Mouse (Mus musculus): ENCODE data around the gene Arsk. TPM values are rescaled to one million over a fixed set of nuclear protein-coding genes. Genes with fewer than 3 reads are reported as not detected.

Gene Arsk
- polyA plus RNA-seq, 1 experiment = 1.2 TPM

GRCm38 (mm10) chr13:76101989-76102388 is 3.5 kb upstream of the Arsk start:
- H3K27me3 ChIP-seq (ENCODE audit: control insufficient read depth, insufficient read depth, low read length) = no peaks in the 10 kb centered on the region
- H3K4me1 ChIP-seq (ENCODE audit: control insufficient read depth, insufficient read depth, insufficient read length, low read length) = no peaks in the 10 kb centered on the region
- peaks cover 3% of the 10 kb centered on the region; the same call in 1 of the 2 replicates for H3K36me3 ChIP-seq (ENCODE audit: control insufficient read depth, insufficient read depth, low read length)
- H3K27ac ChIP-seq (ENCODE audit: insufficient read depth, low read depth, low read length) = no peak overlapping the region
- TF ChIP-seq CTCF (IDR thresholded peaks at IDR 0.05; ENCODE audit: extremely low read depth, insufficient read length, insufficient replicate concordance, low read depth, low read length) (no peak), POLR2A (IDR thresholded peaks at IDR 0.05; ENCODE audit: low read depth, low read length) (no peak)
- no peak overlapping the region for H3K4me3 ChIP-seq (ENCODE audit: low read depth, low read length)
- WGBS = 97% methylated on average over 2 of the region's 2 CpGs

GRCm38 (mm10) chr13:76098116-76098492 is 356 bp downstream of the Arsk start:
- H3K4me1 ChIP-seq (ENCODE audit: control insufficient read depth, insufficient read depth, insufficient read length, low read length) = no peaks in the 10 kb centered on the region
- H3K36me3 ChIP-seq (ENCODE audit: control insufficient read depth, insufficient read depth, low read length) = no peaks in the 10 kb centered on the region
- no peak for TF ChIP-seq POLR2A (IDR thresholded peaks at IDR 0.05; ENCODE audit: low read depth, low read length)
- TF ChIP-seq CTCF (IDR thresholded peaks at IDR 0.05; ENCODE audit: extremely low read depth, insufficient read length, insufficient replicate concordance, low read depth, low read length) = no peak
- H3K4me3 ChIP-seq (ENCODE audit: low read depth, low read length) = peak overlapping the region; percentile 78
- no peaks in the 10 kb centered on the region for H3K27me3 ChIP-seq (ENCODE audit: control insufficient read depth, insufficient read depth, low read length)
- WGBS = 1% methylated on average over 16 of the region's 16 CpGs
- peak overlapping the region; percentile 38 for H3K27ac ChIP-seq (ENCODE audit: insufficient read depth, low read depth, low read length)

GRCm38 (mm10) chr13:76074323-76074722 is 24.1 kb downstream of the Arsk start:
- no peaks in the 10 kb centered on the region for H3K36me3 ChIP-seq (ENCODE audit: control insufficient read depth, insufficient read depth, low read length)
- no peak for TF ChIP-seq POLR2A (IDR thresholded peaks at IDR 0.05; ENCODE audit: low read depth, low read length)
- no peak for TF ChIP-seq CTCF (IDR thresholded peaks at IDR 0.05; ENCODE audit: extremely low read depth, insufficient read length, insufficient replicate concordance, low read depth, low read length)
- WGBS = 69% methylated on average over 1 of the region's 1 CpGs
- no peak overlapping the region for H3K4me3 ChIP-seq (ENCODE audit: low read depth, low read length)
- H3K4me1 ChIP-seq (ENCODE audit: control insufficient read depth, insufficient read depth, insufficient read length, low read length) = no peaks in the 10 kb centered on the region
- no peaks in the 10 kb centered on the region for H3K27me3 ChIP-seq (ENCODE audit: control insufficient read depth, insufficient read depth, low read length)
- H3K27ac ChIP-seq (ENCODE audit: insufficient read depth, low read depth, low read length) = no peak overlapping the region

GRCm38 (mm10) chr13:76064363-76064945 is 34.0 kb downstream of the Arsk start:
- 87% methylated on average over 13 of the region's 13 CpGs for WGBS

GRCm38 (mm10) chr13:76063548-76063947 is 34.9 kb downstream of the Arsk start:
- no peak overlapping the region for H3K4me3 ChIP-seq (ENCODE audit: low read depth, low read length)
- no peaks in the 10 kb centered on the region for H3K27me3 ChIP-seq (ENCODE audit: control insufficient read depth, insufficient read depth, low read length)
- TF ChIP-seq POLR2A (IDR thresholded peaks at IDR 0.05; ENCODE audit: low read depth, low read length) (no peak), CTCF (IDR thresholded peaks at IDR 0.05; ENCODE audit: extremely low read depth, insufficient read length, insufficient replicate concordance, low read depth, low read length) (no peak)
- 92% methylated on average over 4 of the region's 4 CpGs for WGBS
- H3K36me3 ChIP-seq (ENCODE audit: control insufficient read depth, insufficient read depth, low read length) = peaks cover 8% of the 10 kb centered on the region; the same call in 1 of the 2 replicates
- H3K4me1 ChIP-seq (ENCODE audit: control insufficient read depth, insufficient read depth, insufficient read length, low read length) = no peaks in the 10 kb centered on the region
- no peak overlapping the region for H3K27ac ChIP-seq (ENCODE audit: insufficient read depth, low read depth, low read length)

More at GRCm38 (mm10) chr13:76064363-76064945, 34.0 kb downstream of the Arsk start:
- TF ChIP-seq POLR2A (IDR thresholded peaks at IDR 0.05; ENCODE audit: low read depth, low read length) (no peak), CTCF (IDR thresholded peaks at IDR 0.05; ENCODE audit: extremely low read depth, insufficient read length, insufficient replicate concordance, low read depth, low read length) (no peak)
- peaks cover 8% of the 10 kb centered on the region; the same call in 1 of the 2 replicates for H3K36me3 ChIP-seq (ENCODE audit: control insufficient read depth, insufficient read depth, low read length)
- no peaks in the 10 kb centered on the region for H3K27me3 ChIP-seq (ENCODE audit: control insufficient read depth, insufficient read depth, low read length)
- no peak overlapping the region for H3K27ac ChIP-seq (ENCODE audit: insufficient read depth, low read depth, low read length)
- H3K4me3 ChIP-seq (ENCODE audit: low read depth, low read length) = no peak overlapping the region
- H3K4me1 ChIP-seq (ENCODE audit: control insufficient read depth, insufficient read depth, insufficient read length, low read length) = no peaks in the 10 kb centered on the region

GRCm38 (mm10) chr13:76062569-76062968 is 35.9 kb downstream of the Arsk start:
- TF ChIP-seq POLR2A (IDR thresholded peaks at IDR 0.05; ENCODE audit: low read depth, low read length) (no peak), CTCF (IDR thresholded peaks at IDR 0.05; ENCODE audit: extremely low read depth, insufficient read length, insufficient replicate concordance, low read depth, low read length) (no peak)
- Histone ChIP-seq H3K27ac (ENCODE audit: insufficient read depth, low read depth, low read length) (no peak overlapping the region), H3K4me1 (ENCODE audit: control insufficient read depth, insufficient read depth, insufficient read length, low read length) (no peaks in the 10 kb centered on the region), H3K27me3 (ENCODE audit: control insufficient read depth, insufficient read depth, low read length) (no peaks in the 10 kb centered on the region), H3K4me3 (ENCODE audit: low read depth, low read length) (no peak overlapping the region), H3K36me3 (ENCODE audit: control insufficient read depth, insufficient read depth, low read length) (peaks cover 8% of the 10 kb centered on the region; the same call in 1 of the 2 replicates)
- 94% methylated on average over 3 of the region's 3 CpGs for WGBS

- no peak overlapping the region for H3K27ac ChIP-seq (ENCODE audit: insufficient read depth, low read depth, low read length)
- TF ChIP-seq CTCF (IDR thresholded peaks at IDR 0.05; ENCODE audit: extremely low read depth, insufficient read length, insufficient replicate concordance, low read depth, low read length) = no peak
- TF ChIP-seq POLR2A (IDR thresholded peaks at IDR 0.05; ENCODE audit: low read depth, low read length) = no peak
- no peaks in the 10 kb centered on the region for H3K27me3 ChIP-seq (ENCODE audit: control insufficient read depth, insufficient read depth, low read length)
- no peaks in the 10 kb centered on the region for H3K4me1 ChIP-seq (ENCODE audit: control insufficient read depth, insufficient read depth, insufficient read length, low read length)
- peaks cover 8% of the 10 kb centered on the region; the same call in 1 of the 2 replicates for H3K36me3 ChIP-seq (ENCODE audit: control insufficient read depth, insufficient read depth, low read length)
- H3K4me3 ChIP-seq (ENCODE audit: low read depth, low read length) = no peak overlapping the region
- WGBS = 58% methylated on average over 3 of the region's 3 CpGs
Observed at GRCm38 (mm10) chr13:76062126-76062525, 36.3 kb downstream of the Arsk start.

Data from small intestine, adult 2 months (tissue).